Mouse (Mus musculus) common myeloid progenitor, adult 5-6 weeks (primary cell): ENCODE data around the gene Pgs1. TPM values are rescaled to one million over a fixed set of nuclear protein-coding genes. Genes with fewer than 3 reads are reported as not detected.

Source experiments
- ATAC-seq: replicated peaks from 2 replicates; pipeline ENCODE4 v1.8.0; 2016; ENCODE audit warnings: low read depth, mild to moderate bottlenecking, moderate TSS enrichment, inconsistent platforms; ENCODE audit not compliant: poor library complexity, severe bottlenecking
- total RNA-seq: library from RNA; stranded (forward); fragments of 200-1000, 187-1606 nt; gene quantifications from 2 replicates; pipeline ENCODE4 v1.2.3, GENCODE M21; 2017

The Pgs1 gene
- total RNA-seq, 1 experiment from 2014 or later = 11.7 TPM

- peak; percentile 70 for ATAC-seq
Observed at GRCm38 (mm10) chr11:117974327-117975125, 11.6 kb upstream of the Pgs1 start.

GRCm38 (mm10) chr11:117975211-117975967 is 10.7 kb upstream of the Pgs1 start:
- no peak for ATAC-seq

- peak; percentile 45 for ATAC-seq
Observed at GRCm38 (mm10) chr11:117976081-117976582, 10.0 kb upstream of the Pgs1 start.

- ATAC-seq = no peak
Observed at GRCm38 (mm10) chr11:117977694-117978360, 8.3 kb upstream of the Pgs1 start.

- peak; percentile 47 for ATAC-seq
Observed at GRCm38 (mm10) chr11:117979388-117979787, 6.7 kb upstream of the Pgs1 start.

DNA sequence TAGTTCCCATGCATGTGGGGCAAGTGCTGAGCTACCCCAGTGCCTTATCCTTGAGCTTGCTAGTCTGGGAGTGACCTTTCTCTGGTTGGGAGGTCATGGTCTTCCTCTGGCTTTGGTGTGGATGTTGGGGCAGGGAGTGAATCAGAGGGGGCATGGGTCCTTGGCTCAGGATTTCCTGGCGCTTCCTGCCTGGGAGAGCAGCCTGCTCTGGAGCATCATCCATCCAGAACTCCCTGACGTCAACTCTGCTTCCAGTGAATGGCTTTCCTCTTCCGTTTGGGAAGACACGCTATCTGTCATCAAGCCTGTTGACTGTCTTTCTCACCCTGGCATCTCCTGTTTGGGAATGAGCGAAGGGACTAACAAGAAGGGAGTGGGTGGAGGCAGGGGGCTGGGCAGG is 3.7 kb upstream of the Pgs1 start:
- no peak for ATAC-seq

- ATAC-seq = no peak
Observed at GRCm38 (mm10) chr11:117983770-117984169, 2.3 kb upstream of the Pgs1 start.

DNA sequence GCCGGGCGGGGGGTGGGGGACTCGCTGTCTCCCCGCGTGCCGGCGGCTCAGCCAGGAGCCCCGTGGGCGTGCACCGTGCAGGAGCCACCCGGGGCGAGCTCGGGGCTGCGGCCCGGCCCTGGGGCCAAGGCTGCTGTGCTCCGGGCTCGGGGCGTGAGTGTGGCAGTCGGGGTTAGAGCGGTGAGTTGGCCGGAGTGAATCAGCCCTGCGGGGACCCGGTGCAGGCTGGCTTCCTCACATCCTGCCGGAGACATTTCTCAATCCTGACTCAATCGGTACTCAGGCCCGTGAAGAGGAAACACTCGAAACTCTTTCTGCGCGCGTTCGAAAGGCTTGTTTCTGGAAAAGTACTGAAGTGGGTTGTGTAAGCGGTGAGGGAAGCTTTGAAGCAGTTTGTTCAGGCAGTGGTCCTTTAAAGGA is 950 bp downstream of the Pgs1 start:
- ATAC-seq = 0 out of 2 replicates have a peak, but pooled peaks have one; percentile 17

- ATAC-seq = no peak
Observed at GRCm38 (mm10) chr11:117987968-117988367, 1.9 kb downstream of the Pgs1 start.

DNA sequence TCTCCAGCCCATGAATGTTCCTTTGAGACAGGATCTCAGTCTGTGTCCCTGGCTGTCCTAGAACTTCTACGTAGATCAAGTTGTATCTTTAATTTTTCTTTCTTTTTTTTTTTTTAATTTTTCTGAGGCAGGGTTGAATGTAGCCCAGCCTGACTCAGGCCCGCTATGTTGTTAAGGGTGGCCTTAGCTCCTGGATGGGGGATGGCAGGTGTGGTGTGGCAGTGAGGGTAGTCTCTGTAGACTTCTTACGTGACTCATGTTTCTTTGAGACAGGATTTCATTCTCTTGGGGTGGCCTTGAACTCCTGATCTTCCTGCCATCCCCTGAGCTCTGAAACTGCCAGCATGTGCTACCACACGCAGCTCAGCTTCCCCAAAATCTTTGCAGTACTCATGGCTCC is 3.1 kb downstream of the Pgs1 start:
- no peak for ATAC-seq

GRCm38 (mm10) chr11:117989926-117990325 is 3.8 kb downstream of the Pgs1 start:
- peak; percentile 30 for ATAC-seq

DNA sequence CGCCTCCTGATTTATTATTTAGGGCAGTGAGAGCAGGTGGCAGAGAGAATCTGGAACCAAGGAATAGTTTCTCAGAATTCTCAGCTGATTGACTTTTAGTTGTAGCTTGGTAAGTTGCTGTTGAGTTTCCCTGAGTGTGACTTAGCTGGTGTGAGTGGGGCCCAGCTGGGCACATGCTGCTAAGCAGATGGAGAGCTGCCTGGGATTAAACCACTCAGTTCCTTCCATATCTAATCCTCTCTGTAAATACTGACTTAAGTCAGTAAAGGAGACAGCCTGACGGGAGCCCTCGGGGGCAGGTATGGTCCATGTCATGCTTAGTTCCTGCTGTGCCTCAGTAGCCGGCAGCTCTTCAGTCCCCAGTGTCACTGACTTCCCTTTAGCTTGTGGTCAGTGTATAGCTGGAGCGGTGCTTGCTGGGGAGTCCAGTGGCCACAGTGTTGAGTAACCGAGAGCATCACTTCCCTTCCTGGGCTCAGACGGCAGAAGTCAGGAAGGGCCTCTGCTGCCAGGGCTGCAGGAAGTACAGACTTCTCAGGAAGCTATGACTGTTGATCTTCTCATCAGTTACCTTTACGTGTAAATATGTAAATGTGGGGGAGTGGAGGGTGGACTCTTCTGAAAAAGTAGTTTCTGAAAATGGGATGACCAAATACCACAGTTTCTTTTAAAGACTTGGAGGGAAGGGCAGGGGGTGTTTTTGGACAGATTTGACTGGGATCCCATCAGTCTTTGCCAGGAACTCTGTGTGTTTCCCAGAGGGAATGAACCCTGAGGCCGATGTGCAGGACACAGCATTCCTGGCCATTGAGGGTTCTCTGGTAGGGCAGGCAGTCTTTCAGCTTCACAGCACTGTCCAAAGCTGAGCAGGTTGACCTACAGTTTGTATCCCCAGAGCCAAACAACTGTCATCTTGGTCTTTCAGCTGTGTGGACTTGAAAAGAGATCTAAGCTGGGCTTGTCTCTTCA is 5.7 kb downstream of the Pgs1 start:
- peak; percentile 81 for ATAC-seq

GRCm38 (mm10) chr11:117993190-117994175 is 7.4 kb downstream of the Pgs1 start:
- ATAC-seq = no peak

DNA sequence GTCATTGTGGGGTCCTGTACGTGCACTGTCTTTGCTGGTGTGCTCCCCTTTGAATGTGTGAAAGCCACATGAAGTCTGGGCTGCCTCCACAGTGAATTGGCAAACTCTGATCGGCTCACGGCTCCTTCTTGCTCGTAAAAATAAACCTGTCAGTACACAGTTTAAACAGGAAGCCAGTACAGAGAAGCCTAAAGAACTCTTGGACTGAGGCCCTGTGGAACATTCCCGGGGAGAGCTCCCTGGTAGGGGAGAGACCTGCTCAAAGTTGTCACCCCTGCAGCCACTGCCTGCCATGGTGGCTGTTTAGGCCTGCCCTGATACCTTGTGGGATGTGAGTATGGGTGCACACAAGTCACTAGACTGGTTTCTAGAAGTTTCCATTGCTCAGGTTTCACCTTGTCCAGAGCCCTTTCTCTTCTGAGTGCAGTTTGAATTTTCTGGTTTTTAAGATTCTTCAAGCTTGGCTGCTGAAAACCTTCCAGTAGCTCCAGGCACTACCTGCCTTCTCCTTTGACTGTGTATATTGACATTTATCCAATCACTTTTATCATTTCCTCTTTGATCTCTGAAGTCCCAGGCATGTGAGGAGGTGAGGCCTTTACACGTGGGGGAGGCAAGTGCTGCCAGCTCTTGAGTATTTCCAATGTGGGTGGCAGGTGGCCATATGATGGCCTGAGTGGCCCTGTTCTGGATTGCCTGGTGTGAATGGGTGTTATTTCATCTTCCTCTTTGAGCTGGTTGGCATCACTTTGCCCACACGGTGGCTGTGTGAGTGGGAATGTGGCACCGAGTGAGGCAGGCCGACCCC is 8.4 kb downstream of the Pgs1 start:
- ATAC-seq = no peak

GRCm38 (mm10) chr11:117995255-117995654 is 9.2 kb downstream of the Pgs1 start:
- ATAC-seq = no peak

DNA sequence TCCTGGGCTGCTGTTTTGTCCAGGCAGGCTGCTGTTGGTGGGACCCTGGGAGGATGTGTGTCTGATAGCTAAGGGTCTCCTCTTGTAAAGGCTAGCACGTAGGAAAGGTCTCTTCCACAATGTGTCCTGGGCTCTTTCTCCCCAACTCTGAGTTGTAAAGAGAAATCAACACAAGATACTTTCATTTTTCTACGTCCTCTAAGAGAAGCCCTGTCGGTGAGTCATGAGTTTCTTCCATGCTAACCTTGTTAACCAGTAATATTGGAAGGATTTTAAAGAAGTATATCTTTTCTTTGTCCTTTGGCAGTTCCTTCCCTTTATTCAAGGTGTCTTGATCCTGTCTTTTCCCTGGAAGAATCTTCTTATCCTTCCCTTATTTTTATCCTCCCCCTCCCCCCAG is 9.6 kb downstream of the Pgs1 start:
- no peak for ATAC-seq

DNA sequence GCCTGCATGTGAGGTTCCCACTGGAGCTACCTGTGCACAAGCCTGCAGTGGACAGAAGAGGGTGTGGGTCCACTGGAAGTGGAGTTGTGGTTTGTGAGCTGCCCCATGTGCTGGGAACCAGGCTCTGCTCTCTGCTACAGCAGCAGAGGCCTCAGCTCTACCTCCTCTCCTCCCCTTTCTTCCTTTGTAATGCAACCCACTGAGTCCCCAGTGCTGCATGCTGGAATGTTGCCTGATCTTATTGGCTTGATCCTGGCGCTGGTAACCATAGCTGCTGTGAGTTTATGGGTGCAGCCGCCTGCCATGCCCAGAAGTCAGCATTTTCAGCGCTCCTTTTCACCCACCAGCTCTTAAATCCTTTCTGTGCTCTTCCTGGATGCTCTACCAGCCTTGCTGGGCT is 10.0 kb downstream of the Pgs1 start:
- ATAC-seq = no peak

DNA sequence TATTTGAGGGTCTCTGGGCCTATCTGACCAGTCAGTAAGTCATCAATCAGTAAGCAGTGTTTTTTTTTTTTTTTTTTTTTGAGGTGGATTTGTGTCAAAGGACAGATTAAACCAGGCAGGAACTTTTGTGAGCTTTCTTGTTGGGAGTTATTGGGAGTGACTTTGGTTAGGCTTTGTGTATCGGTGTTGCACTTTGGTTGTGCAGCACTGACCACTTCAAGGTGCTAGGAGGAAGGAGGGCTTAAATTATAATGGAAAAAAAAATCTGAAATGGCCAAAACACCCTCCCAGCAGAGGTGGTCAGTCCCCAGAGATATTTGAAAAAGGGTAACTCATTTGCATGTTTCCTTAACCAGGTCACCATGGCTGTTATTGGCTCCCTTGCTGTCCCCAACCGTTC is 11.0 kb downstream of the Pgs1 start:
- no peak for ATAC-seq
